Mouse (Mus musculus): ENCODE data around the gene Cabp5.
"Not testable (repeated sequence)": the region's sequence is repeated elsewhere in the genome, so short reads cannot be mapped to it uniquely, and the experiment has no call there.

Gene Cabp5

GRCm38 (mm10) chr7:13397832-13398231, at the start of gene Cabp5:
Gene Cabp5, plus strand, starts transcription at chr7:13398132.
- no peak for DNase-seq (ENCODE audit: low read depth)

- DNase-seq (ENCODE audit: low read depth) = no peak
Observed at GRCm38 (mm10) chr7:13355943-13356342, 42.0 kb upstream of the Cabp5 start.

GRCm38 (mm10) chr7:13380588-13380987, 17.3 kb upstream of the Cabp5 start:
- DNase-seq (ENCODE audit: low read depth) = no peak

- not testable (repeated sequence) for DNase-seq (ENCODE audit: low read depth)
Observed at GRCm38 (mm10) chr7:13450541-13450940, 52.6 kb downstream of the Cabp5 start, which contains the start of gene Bsph1. Gene Bsph1, plus strand, starts transcription at chr7:13450841.

Measured in fibroblast of lung, adult 2 months (primary cell).